Mouse (Mus musculus) cerebellum, adult (tissue): ENCODE data around the gene Gfod2.

Experiments
- ATAC-seq: cut with Nextera tagmentation; 2 replicates; pipeline ENCODE4 v1.9.2; 2017; ENCODE audit warnings: mild to moderate bottlenecking, moderate library complexity, mixed read lengths; ENCODE audit not compliant: insufficient number of reproducible peaks, low FRiP score, low TSS enrichment

Gfod2 gene

DNA sequence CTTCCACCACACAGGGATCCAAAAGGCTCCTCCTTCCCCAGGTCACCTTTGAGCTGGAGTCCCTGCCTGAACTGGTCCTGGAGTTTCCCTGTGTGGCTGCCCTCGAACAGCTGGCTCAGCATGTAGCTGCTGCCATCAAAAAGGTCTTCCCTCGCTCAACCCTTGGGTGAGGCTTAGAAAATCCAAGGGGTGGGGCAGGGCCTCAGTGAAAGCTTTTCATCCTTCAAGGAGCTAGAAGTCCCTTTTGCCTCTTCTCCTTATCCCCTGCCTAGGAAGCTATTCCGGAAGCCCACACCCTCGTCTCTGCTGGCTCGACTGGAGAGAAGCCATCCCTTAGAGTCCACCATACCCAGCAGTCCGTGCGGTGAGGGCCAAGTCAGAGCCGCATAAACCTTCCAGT, 71.0 kb downstream of the Gfod2 start:
- ATAC-seq: no peak

- ATAC-seq: no peak
Measured at GRCm38 (mm10) chr8:105686551-105686950, 71.9 kb downstream of the Gfod2 start.

- ATAC-seq: no peak
Measured at GRCm38 (mm10) chr8:105685796-105686308, 72.6 kb downstream of the Gfod2 start, which contains the start of gene Carmil2. Gene Carmil2, plus strand, starts transcription at chr8:105686274.

DNA sequence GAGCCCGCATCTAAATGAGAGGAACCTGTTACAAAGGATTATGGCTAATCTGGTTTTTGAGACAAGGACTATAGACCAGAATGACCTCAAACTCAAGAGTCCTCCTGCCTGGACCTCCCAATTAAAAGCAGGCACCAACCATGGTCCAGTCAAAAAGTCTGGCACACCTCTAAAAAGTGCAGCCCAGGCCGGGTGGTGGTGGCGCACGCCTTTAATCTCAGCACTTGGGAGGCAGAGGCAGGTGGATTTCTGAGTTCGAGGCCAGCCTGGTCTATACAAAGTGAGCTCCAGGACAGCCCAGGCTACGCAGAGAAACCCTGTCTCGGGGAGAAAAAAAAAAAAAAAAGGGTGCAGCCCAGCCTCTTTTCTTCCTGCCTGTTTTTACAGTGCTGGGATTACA, 73.1 kb downstream of the Gfod2 start:
- no peak for ATAC-seq

DNA sequence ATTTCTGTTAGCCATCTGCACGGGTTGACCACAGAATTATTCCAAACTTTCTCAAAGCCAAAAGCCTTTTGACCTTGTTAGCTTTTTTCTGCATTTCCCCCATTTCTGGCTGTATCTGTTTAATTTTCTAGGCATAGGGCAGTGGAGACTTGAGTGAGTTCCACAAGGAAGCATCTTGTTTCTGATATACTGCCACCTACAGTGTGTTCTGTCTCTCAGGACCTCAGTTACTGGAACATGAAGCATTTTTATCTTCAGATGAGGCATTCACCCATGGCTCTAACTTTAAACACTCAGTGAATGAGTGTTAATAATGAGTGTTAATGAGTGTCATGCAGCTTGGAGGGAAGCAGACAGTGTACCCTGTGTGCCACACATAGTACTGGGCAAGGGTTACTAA, 80.6 kb downstream of the Gfod2 start:
- no peak for ATAC-seq
